21 mouse cellular contexts compared by ENCODE assay signal in the genomic region with DNA sequence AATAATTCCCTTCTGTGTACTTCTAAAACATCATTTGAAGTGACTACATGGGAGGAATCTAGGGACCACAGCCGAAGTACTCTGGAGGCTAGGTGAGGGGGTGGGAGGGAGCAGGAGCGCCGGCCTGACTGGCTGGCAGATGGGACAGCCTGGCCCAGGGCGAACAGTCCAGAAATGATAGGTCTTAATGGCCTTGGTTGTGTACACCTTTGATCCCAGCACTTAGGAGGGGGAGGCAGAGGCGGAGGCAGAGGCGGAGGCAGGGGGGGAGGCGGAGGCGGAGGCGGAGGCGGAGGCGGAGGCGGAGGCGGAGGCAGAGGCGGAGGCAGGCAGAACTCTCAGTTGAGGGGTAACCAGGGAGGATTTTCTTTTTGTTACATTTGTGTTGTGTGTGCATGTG. TPM values are rescaled to one million over a fixed set of nuclear protein-coding genes. Genes with fewer than 3 reads are reported as not detected.
DNase-seq lines count a peak whose midpoint lies in the region; ATAC-seq and TF ChIP-seq lines count a peak whose summit lies in the region.
"Had no signal": no experiment of that assay in that cellular context is flagged by ENCODE, and none has a peak within 500 bp of the region (broad histone marks: within the 10 kb centered on the region; RNA-seq: fewer than 3 reads in every experiment).

No protein-coding gene starts in this region.

- H3K9me3 ChIP-seq in kidney, embryonic 15.5 days (replicated peaks), result no peaks in the 10 kb centered on the region
- H3K9me3 ChIP-seq in liver, embryonic 12.5 days (replicated peaks), result no peaks in the 10 kb centered on the region
- H3K9me3 ChIP-seq in liver, postnatal 0 days (ENCODE audit: low read length), result no peaks in the 10 kb centered on the region
- no peaks in the 10 kb centered on the region; the same call in 1 of the 2 replicates for H3K9me3 ChIP-seq in embryonic facial prominence, embryonic 10.5 days
- H3K9me3 ChIP-seq: embryonic facial prominence, embryonic 12.5 days; embryonic facial prominence, embryonic 15.5 days; hindbrain, embryonic 12.5 days; hindbrain, embryonic 15.5 days had no signal

- 89% methylated on average over 14 of the region's 14 CpGs for WGBS in kidney, embryonic 15.5 days
- WGBS in liver, embryonic 12.5 days (ENCODE audit: insufficient replicate concordance), result 88% methylated on average over 14 of the region's 14 CpGs
- 74% methylated on average over 14 of the region's 14 CpGs for WGBS in liver, postnatal 0 days (ENCODE audit: insufficient replicate concordance)
- WGBS in embryonic facial prominence, embryonic 10.5 days, result 92% methylated on average over 14 of the region's 14 CpGs

- peak; percentile 50; the same call in 1 of the 2 replicates for ATAC-seq in kidney, embryonic 15.5 days (replicated peaks; ENCODE audit: low FRiP score)
- ATAC-seq in liver, embryonic 12.5 days, result peak; percentile 57
- ATAC-seq in liver, postnatal 0 days, result no peak
- ATAC-seq: CD4-positive, CD25-positive, alpha-beta regulatory T cell, adult 4 months; forebrain, embryonic 14.5 days; forebrain, postnatal 0 days had no signal

- TF ChIP-seq CTCF in liver, postnatal 0 days (IDR thresholded peaks at IDR 0.05; ENCODE audit: low read depth), result no peak

- no peak overlapping the region for H3K4me2 ChIP-seq in kidney, embryonic 15.5 days
- no peak overlapping the region for H3K4me2 ChIP-seq in liver, embryonic 12.5 days
- no peak overlapping the region for H3K4me2 ChIP-seq in liver, postnatal 0 days (ENCODE audit: low read depth, low read length)
- H3K4me2 ChIP-seq: embryonic facial prominence, embryonic 12.5 days; embryonic facial prominence, embryonic 15.5 days; heart, embryonic 11.5 days; hindbrain, embryonic 12.5 days; hindbrain, embryonic 15.5 days had no signal

- no peak overlapping the region for H3K4me3 ChIP-seq in kidney, embryonic 15.5 days (replicated peaks)
- no peak overlapping the region for H3K4me3 ChIP-seq in liver, embryonic 12.5 days
- no peak overlapping the region for H3K4me3 ChIP-seq in liver, postnatal 0 days (ENCODE audit: low read depth, low read length)
- no peak overlapping the region for H3K4me3 ChIP-seq in embryonic facial prominence, embryonic 10.5 days
- H3K4me3 ChIP-seq: embryonic facial prominence, embryonic 12.5 days; embryonic facial prominence, embryonic 15.5 days; gastrocnemius, adult 2 months; hindbrain, embryonic 12.5 days; hindbrain, embryonic 15.5 days had no signal

- no peak for DNase-seq in kidney, adult 18-20 months
- DNase-seq in liver, postnatal 0 days, result no peak
- DNase-seq in embryonic facial prominence, embryonic 10.5 days (ENCODE audit: low spot score), result peak; percentile 15
- DNase-seq in ovary, adult 18-20 months (ENCODE audit: low spot score), result no peak
- DNase-seq: adrenal gland, postnatal 10 days; cerebellum, adult 18-20 months; cerebellum, adult 9-10 months; cerebellum, postnatal 14 days; forebrain, postnatal 0 days; gastrocnemius, adult 2 months; gastrocnemius, postnatal 14 days; heart, adult 11 months had no signal

- H3K9ac ChIP-seq in kidney, embryonic 15.5 days, result no peak overlapping the region
- H3K9ac ChIP-seq in liver, embryonic 12.5 days, result no peak overlapping the region
- no peak overlapping the region for H3K9ac ChIP-seq in liver, postnatal 0 days (replicated peaks)
- H3K9ac ChIP-seq: embryonic facial prominence, embryonic 12.5 days; embryonic facial prominence, embryonic 15.5 days; forebrain, postnatal 0 days; hindbrain, embryonic 12.5 days; hindbrain, embryonic 15.5 days had no signal

- H3K36me3 ChIP-seq in kidney, embryonic 15.5 days, result peaks cover 90% of the 10 kb centered on the region
- H3K36me3 ChIP-seq in liver, embryonic 12.5 days, result peaks cover 85% of the 10 kb centered on the region
- H3K36me3 ChIP-seq in liver, postnatal 0 days (replicated peaks; ENCODE audit: insufficient read depth, low read length), result peaks cover 48% of the 10 kb centered on the region
- peaks cover 97% of the 10 kb centered on the region for H3K36me3 ChIP-seq in embryonic facial prominence, embryonic 10.5 days (replicated peaks)

- H3K27me3 ChIP-seq in kidney, embryonic 15.5 days, result no peaks in the 10 kb centered on the region
- H3K27me3 ChIP-seq in liver, embryonic 12.5 days (replicated peaks), result no peaks in the 10 kb centered on the region
- H3K27me3 ChIP-seq in liver, postnatal 0 days (ENCODE audit: insufficient read depth, low read length), result no peaks in the 10 kb centered on the region
- H3K27me3 ChIP-seq in embryonic facial prominence, embryonic 10.5 days (replicated peaks; ENCODE audit: low read depth, poor library complexity, severe bottlenecking), result no peaks in the 10 kb centered on the region
- H3K27me3 ChIP-seq: embryonic facial prominence, embryonic 12.5 days; embryonic facial prominence, embryonic 15.5 days; hindbrain, embryonic 12.5 days; hindbrain, embryonic 15.5 days had no signal

- TF ChIP-seq EP300 in liver, postnatal 0 days (IDR thresholded peaks at IDR 0.05; ENCODE audit: low read depth), result no peak

- no peak overlapping the region for H3K27ac ChIP-seq in kidney, embryonic 15.5 days
- H3K27ac ChIP-seq in liver, embryonic 12.5 days, result no peak overlapping the region
- no peak overlapping the region for H3K27ac ChIP-seq in liver, postnatal 0 days (ENCODE audit: low read depth)
- H3K27ac ChIP-seq in embryonic facial prominence, embryonic 10.5 days (replicated peaks), result no peak overlapping the region
- H3K27ac ChIP-seq: embryonic facial prominence, embryonic 12.5 days; embryonic facial prominence, embryonic 15.5 days; gastrocnemius, adult 2 months; hindbrain, embryonic 12.5 days; hindbrain, embryonic 15.5 days had no signal

- peaks cover 6% of the 10 kb centered on the region; the same call in 1 of the 2 replicates for H3K4me1 ChIP-seq in kidney, embryonic 15.5 days
- no peaks in the 10 kb centered on the region for H3K4me1 ChIP-seq in liver, embryonic 12.5 days
- H3K4me1 ChIP-seq in liver, postnatal 0 days (ENCODE audit: insufficient read depth), result no peaks in the 10 kb centered on the region
- no peaks in the 10 kb centered on the region for H3K4me1 ChIP-seq in embryonic facial prominence, embryonic 10.5 days
- H3K4me1 ChIP-seq: embryonic facial prominence, embryonic 12.5 days; embryonic facial prominence, embryonic 15.5 days; hindbrain, embryonic 12.5 days had no signal

RNA-seq across cellular contexts. Expression of a gene that starts 20.9 kb away (rescaled TPM):
- polyA plus RNA-seq in kidney, embryonic 15.5 days (2015; fragmentation: Nextera tagmentation; extraction: Ambion mirVana), result 41.3 and 44.1 TPM in 2 replicates
- 12.4 and 14.7 TPM in 2 replicates for polyA plus RNA-seq in liver, embryonic 12.5 days (2016; fragmentation: Nextera tagmentation; extraction: Ambion mirVana)
- polyA plus RNA-seq in liver, postnatal 0 days (2015; fragmentation: Nextera tagmentation; extraction: Ambion mirVana), result 8.2 and 10.7 TPM in 2 replicates
- 25.5 and 27.4 TPM in 2 replicates for polyA plus RNA-seq in embryonic facial prominence, embryonic 10.5 days (2016; fragmentation: Nextera tagmentation; extraction: Ambion mirVana)

RNA-seq across cellular contexts. Expression of a gene that starts 49.0 kb away (rescaled TPM):
- polyA plus RNA-seq in kidney, embryonic 15.5 days (2015; fragmentation: Nextera tagmentation; extraction: Ambion mirVana), result 6.0 and 6.4 TPM in 2 replicates
- polyA plus RNA-seq in liver, embryonic 12.5 days (2016; fragmentation: Nextera tagmentation; extraction: Ambion mirVana), result 0.60 and 0.75 TPM in 2 replicates
- polyA plus RNA-seq in liver, postnatal 0 days (2015; fragmentation: Nextera tagmentation; extraction: Ambion mirVana), result 0.13 and 0.14 TPM in 2 replicates
- 13.2 and 22.3 TPM in 2 replicates for polyA plus RNA-seq in embryonic facial prominence, embryonic 10.5 days (2016; fragmentation: Nextera tagmentation; extraction: Ambion mirVana)
